Mouse (Mus musculus): ENCODE results near the gene Timp3.

Timp3 gene

GRCm38 (mm10) chr10:86386232-86386631 is 86.1 kb downstream of the Timp3 start:
- no peak for DNase-seq (ENCODE audit: low spot score in 2 of 2)

- no peak for DNase-seq (ENCODE audit: low spot score in 2 of 2)
Observed at GRCm38 (mm10) chr10:86387821-86388440, 87.8 kb downstream of the Timp3 start.

- no peak for DNase-seq (ENCODE audit: low spot score in 2 of 2)
Observed at GRCm38 (mm10) chr10:86388803-86389202, 88.6 kb downstream of the Timp3 start.

- no peak for DNase-seq (ENCODE audit: low spot score in 2 of 2)
Observed at GRCm38 (mm10) chr10:86389357-86389756, 89.2 kb downstream of the Timp3 start.

- no peak for DNase-seq (ENCODE audit: low spot score in 2 of 2)
Observed at GRCm38 (mm10) chr10:86389913-86390312, 89.7 kb downstream of the Timp3 start.

GRCm38 (mm10) chr10:86392399-86392798 is 92.2 kb downstream of the Timp3 start:
- DNase-seq (ENCODE audit: low spot score in 2 of 2): no peak

- no peak for DNase-seq (ENCODE audit: low spot score in 2 of 2)
Observed at GRCm38 (mm10) chr10:86397577-86398346, 97.6 kb downstream of the Timp3 start.

- no peak for DNase-seq (ENCODE audit: low spot score in 2 of 2)
Observed at GRCm38 (mm10) chr10:86398347-86398720, 98.2 kb downstream of the Timp3 start.

Measured in spleen, postnatal 36 days (tissue).